8 mouse cellular contexts compared by ENCODE assay signal in the genomic region with DNA sequence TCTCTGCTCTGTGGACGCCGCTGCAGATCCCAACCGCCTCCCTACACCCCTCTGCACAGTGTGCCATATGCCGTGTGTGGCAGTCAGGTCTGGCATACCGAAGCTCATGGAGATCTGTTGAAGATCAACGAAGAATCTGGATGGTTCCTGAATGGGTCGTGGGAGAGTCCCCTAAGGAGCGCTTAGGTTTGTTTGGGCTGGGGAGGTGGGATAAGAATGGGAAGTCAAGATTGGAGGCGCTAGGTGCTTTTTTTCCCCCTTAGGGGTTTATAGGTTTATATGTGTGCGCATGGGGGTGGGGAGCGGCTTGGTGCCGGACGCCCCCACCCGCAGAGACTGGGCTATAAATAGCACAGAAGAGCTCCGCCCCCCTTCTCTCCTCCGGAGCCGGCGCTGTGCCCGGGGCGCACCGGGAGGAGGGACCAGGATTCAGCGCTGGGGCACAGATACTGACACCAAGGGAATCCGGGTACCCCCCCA. TPM values are rescaled to one million over a fixed set of nuclear protein-coding genes. Genes with fewer than 3 reads are reported as not detected.
A peak's percentile ranks its signal among the peaks of the same experiment; 100 is the strongest.
DNase-seq lines count a peak whose midpoint lies in the region; ATAC-seq lines count a peak whose summit lies in the region.

A gene (plus strand): TSS at position 409 of the 480 bp plus-strand sequence.

- ATAC-seq in forebrain, embryonic 12.5 days (ENCODE audit: low FRiP score) = no peak
- no peak for ATAC-seq in stomach, embryonic 14.5 days (ENCODE audit: insufficient number of reproducible peaks, insufficient read depth, low FRiP score, low read depth)

- H3K36me3 ChIP-seq in forebrain, embryonic 12.5 days (replicated peaks) = no peaks in the 10 kb centered on the region
- no peaks in the 10 kb centered on the region for H3K36me3 ChIP-seq in stomach, embryonic 14.5 days (ENCODE audit: control insufficient read depth, insufficient read depth, low read length)

- H3K4me3 ChIP-seq in forebrain, embryonic 12.5 days (replicated peaks) = peak within 1 kb of the TSS; percentile 49
- peak within 1 kb of the TSS; percentile 44 for H3K4me3 ChIP-seq in stomach, embryonic 14.5 days (ENCODE audit: low read depth, low read length)

- WGBS in forebrain, embryonic 12.5 days = 1% methylated on average over 20 of the region's 23 CpGs
- under 1% methylated on average over 22 of the region's 23 CpGs for WGBS in stomach, embryonic 14.5 days

- H3K4me1 ChIP-seq in forebrain, embryonic 12.5 days = peaks cover 66% of the 10 kb centered on the region
- H3K4me1 ChIP-seq in stomach, embryonic 14.5 days (ENCODE audit: control insufficient read depth, insufficient read depth, low read length) = peaks cover 28% of the 10 kb centered on the region; the same call in 1 of the 2 replicates

- peak within 1 kb of the TSS; percentile 72 for H3K9ac ChIP-seq in forebrain, embryonic 12.5 days
- peak within 1 kb of the TSS; percentile 46 for H3K9ac ChIP-seq in stomach, embryonic 14.5 days (replicated peaks; ENCODE audit: low read depth, low read length)

- intact Hi-C loops in heart, postnatal 14 days (cut with DNase I) = no loop called here

- H3K27me3 ChIP-seq in forebrain, embryonic 12.5 days = peaks cover 37% of the 10 kb centered on the region
- no peaks in the 10 kb centered on the region for H3K27me3 ChIP-seq in stomach, embryonic 14.5 days (ENCODE audit: control insufficient read depth, insufficient read depth, low read length)

- 0 out of 2 replicates have a peak within 1 kb of the TSS, but pooled peaks have one; percentile 36 for H3K27ac ChIP-seq in forebrain, embryonic 12.5 days
- H3K27ac ChIP-seq in stomach, embryonic 14.5 days (ENCODE audit: low read length) = peak within 1 kb of the TSS; percentile 55; the same call in 1 of the 2 replicates

- peak; percentile 34 for DNase-seq in 3T3-L1 (ENCODE audit: low read depth, low spot score)
- DNase-seq in adrenal gland, postnatal 10 days = peak; percentile 69
- peak; percentile 67 to 73 for DNase-seq in heart, postnatal 14 days
- peak; percentile 71 to 79 for DNase-seq in layer of hippocampus, postnatal 10 days (ENCODE audit: low spot score in 2 of 2)
- DNase-seq in lung, postnatal 10 days = peak; percentile 61
- no peak for DNase-seq in thymus, postnatal 14 days

- H3K9me3 ChIP-seq in forebrain, embryonic 12.5 days = no peaks in the 10 kb centered on the region
- H3K9me3 ChIP-seq in stomach, embryonic 14.5 days (ENCODE audit: control insufficient read depth, low read depth, low read length) = no peaks in the 10 kb centered on the region

- H3K4me2 ChIP-seq in forebrain, embryonic 12.5 days = peak within 1 kb of the TSS; percentile 95
- H3K4me2 ChIP-seq in stomach, embryonic 14.5 days (replicated peaks; ENCODE audit: low read depth, low read length) = peak within 1 kb of the TSS; percentile 82

RNA-seq across cellular contexts. Expression of the gene that starts here (rescaled TPM):
- total RNA-seq in adrenal gland, postnatal 10 days (2021) = under 1 TPM; 0.54 to 0.55 TPM
- polyA plus RNA-seq in forebrain, embryonic 12.5 days (2016; fragmentation: Nextera tagmentation; extraction: Ambion mirVana) = 4.0 and 4.4 TPM in 2 replicates
- 1 to 10 TPM; 1.3 to 1.8 TPM for total RNA-seq in heart, postnatal 14 days (2021)
- 10 to 100 TPM; 41.3 to 45.5 TPM for total RNA-seq in layer of hippocampus, postnatal 10 days (2021)
- 2.9 and 3.4 TPM in 2 replicates for polyA plus RNA-seq in stomach, embryonic 14.5 days (2014; fragmentation: Nextera tagmentation; extraction: Ambion mirVana)

Comparison
In these comparisons a context has a peak if more than half of its experiments do, and no peak if none do; other contexts are left out.
1. RNA of the gene that starts here (total RNA-seq): 41.3 to 45.5 TPM in layer of hippocampus, postnatal 10 days; 1.3 to 1.8 TPM in heart, postnatal 14 days and 0.54 to 0.55 TPM in adrenal gland, postnatal 10 days; every median in the first group is over 10 times any median in the second.
2. Peak in DNase-seq in adrenal gland, postnatal 10 days; RNA of the gene not detected or under 1 TPM.